Mouse (Mus musculus): ENCODE results near the gene Clip2. TPM values are rescaled to one million over a fixed set of nuclear protein-coding genes. Genes with fewer than 3 reads are reported as not detected.
"Not testable (repeated sequence)": the region's sequence is repeated elsewhere in the genome, so short reads cannot be mapped to it uniquely, and the experiment has no call there.

Gene Clip2
- polyA plus RNA-seq, 3 experiments from 2014 or later: 0.55 to 0.88 (median 0.74) TPM

- ATAC-seq: no peak
Measured at GRCm38 (mm10) chr5:134488042-134488441, 64.2 kb downstream of the Clip2 start.

GRCm38 (mm10) chr5:134485900-134486665 lies 66.2 kb downstream of the Clip2 start:
- peak; percentile 70 for ATAC-seq

- no peak for ATAC-seq
Measured at GRCm38 (mm10) chr5:134485183-134485730, 67.0 kb downstream of the Clip2 start.

- ATAC-seq: no peak
Measured at GRCm38 (mm10) chr5:134483291-134483690, 68.9 kb downstream of the Clip2 start.

- ATAC-seq: peak; percentile 58
Measured at GRCm38 (mm10) chr5:134482331-134482730, 69.9 kb downstream of the Clip2 start.

GRCm38 (mm10) chr5:134478886-134479285 lies 73.3 kb downstream of the Clip2 start:
- ATAC-seq: not testable (repeated sequence)

GRCm38 (mm10) chr5:134475686-134476085 lies 76.5 kb downstream of the Clip2 start:
- not testable (repeated sequence) for ATAC-seq

GRCm38 (mm10) chr5:134475006-134475605 lies 77.1 kb downstream of the Clip2 start:
- ATAC-seq: no peak

GRCm38 (mm10) chr5:134473902-134474301 lies 78.3 kb downstream of the Clip2 start:
- ATAC-seq: no peak

- no peak for ATAC-seq
Measured at GRCm38 (mm10) chr5:134470538-134471169, 81.6 kb downstream of the Clip2 start.

- no peak for ATAC-seq
Measured at GRCm38 (mm10) chr5:134469559-134470150, 82.6 kb downstream of the Clip2 start.

- no peak for ATAC-seq
Measured at GRCm38 (mm10) chr5:134468158-134468765, 84.0 kb downstream of the Clip2 start.

GRCm38 (mm10) chr5:134467030-134467549 lies 85.1 kb downstream of the Clip2 start:
- no peak for ATAC-seq

- ATAC-seq: no peak
Measured at GRCm38 (mm10) chr5:134466296-134467029, 85.8 kb downstream of the Clip2 start.

- ATAC-seq: no peak
Measured at GRCm38 (mm10) chr5:134465197-134465596, 87.0 kb downstream of the Clip2 start.

GRCm38 (mm10) chr5:134464225-134464624 lies 88.0 kb downstream of the Clip2 start:
- no peak for ATAC-seq

- no peak for ATAC-seq
Measured at GRCm38 (mm10) chr5:134462731-134463130, 89.5 kb downstream of the Clip2 start.

- no peak for ATAC-seq
Measured at GRCm38 (mm10) chr5:134462316-134462715, 89.9 kb downstream of the Clip2 start.

- ATAC-seq: no peak
Measured at GRCm38 (mm10) chr5:134460546-134460945, 91.7 kb downstream of the Clip2 start.

GRCm38 (mm10) chr5:134459096-134459495 lies 93.1 kb downstream of the Clip2 start:
- ATAC-seq: no peak

GRCm38 (mm10) chr5:134458416-134458815 lies 93.8 kb downstream of the Clip2 start:
- no peak for ATAC-seq

- ATAC-seq: no peak
Measured at GRCm38 (mm10) chr5:134457371-134457770, 94.9 kb downstream of the Clip2 start.

All from inflammation-experienced regulatory T-cells, adult 6 months (primary cell).